Mouse (Mus musculus): Measurements from ENCODE around the gene Slc17a7.
"Not testable (repeated sequence)": the region's sequence is repeated elsewhere in the genome, so short reads cannot be mapped to it uniquely, and the experiment has no call there.

Gene Slc17a7

DNA sequence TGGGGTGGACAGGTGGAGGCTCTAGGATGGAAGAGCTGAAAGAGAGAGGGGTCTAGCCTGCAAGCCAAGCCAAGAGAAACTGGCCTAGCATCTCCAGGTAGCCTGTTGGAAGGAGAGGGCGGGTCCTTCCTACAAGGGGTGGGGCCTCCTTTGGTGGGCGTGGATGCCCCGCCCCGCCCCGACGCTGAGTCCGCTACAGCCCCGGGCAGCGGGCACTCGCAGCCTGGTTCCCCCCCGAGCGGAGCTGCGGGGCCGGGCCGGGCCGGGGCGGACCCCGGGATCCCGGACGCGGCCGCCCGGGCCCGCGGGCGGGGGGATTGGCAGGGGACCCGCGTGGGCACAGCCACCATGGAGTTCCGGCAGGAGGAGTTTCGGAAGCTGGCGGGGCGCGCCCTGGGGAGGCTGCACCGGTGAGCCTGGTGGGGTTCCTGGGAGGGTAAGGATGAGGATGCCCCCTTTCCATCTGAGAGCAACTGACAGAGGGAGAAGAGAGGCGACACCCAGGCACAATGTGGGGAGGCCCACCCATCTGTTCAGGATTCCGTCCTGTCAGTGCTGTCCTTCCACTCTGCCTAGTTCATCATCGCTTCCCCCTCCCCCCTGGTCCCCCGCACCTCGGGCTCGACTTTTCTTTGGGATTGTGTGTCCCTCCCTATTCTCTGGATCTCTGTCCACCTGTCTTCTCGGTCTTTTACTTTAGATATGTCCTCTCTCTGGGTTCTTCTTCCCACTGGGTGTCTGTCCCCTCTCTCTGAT lies at the start of gene Slc17a7:
Gene Slc17a7 (plus strand): TSS at position 215 of the 756 bp plus-strand sequence.
- DNase-seq (ENCODE audit: low spot score): no peak

GRCm38 (mm10) chr7:45117566-45117965 lies 46.2 kb upstream of the Slc17a7 start:
- no peak for DNase-seq (ENCODE audit: low spot score)

DNA sequence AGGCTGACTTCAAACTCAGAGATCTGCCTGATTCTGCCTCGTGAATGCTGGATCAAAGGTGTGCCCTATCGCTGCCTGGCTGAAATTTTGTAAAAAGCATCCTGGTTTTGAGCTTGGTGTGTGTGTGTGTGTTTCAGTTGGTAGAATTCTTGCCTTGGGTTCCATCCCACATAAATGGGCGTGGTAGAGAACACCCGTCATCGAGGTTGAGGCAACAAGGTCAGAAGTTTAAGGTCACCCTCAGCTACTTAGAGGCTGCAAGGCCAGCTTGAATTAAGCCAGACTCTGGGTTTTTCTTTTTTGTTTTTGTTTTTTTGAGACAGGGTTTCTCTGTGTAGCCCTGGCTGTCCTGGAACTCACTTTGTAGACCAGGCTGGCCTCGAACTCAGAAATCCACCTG lies 45.4 kb upstream of the Slc17a7 start:
- DNase-seq (ENCODE audit: low spot score): no peak

GRCm38 (mm10) chr7:45119780-45120709 lies 43.7 kb upstream of the Slc17a7 start:
- no peak for DNase-seq (ENCODE audit: low spot score)

DNA sequence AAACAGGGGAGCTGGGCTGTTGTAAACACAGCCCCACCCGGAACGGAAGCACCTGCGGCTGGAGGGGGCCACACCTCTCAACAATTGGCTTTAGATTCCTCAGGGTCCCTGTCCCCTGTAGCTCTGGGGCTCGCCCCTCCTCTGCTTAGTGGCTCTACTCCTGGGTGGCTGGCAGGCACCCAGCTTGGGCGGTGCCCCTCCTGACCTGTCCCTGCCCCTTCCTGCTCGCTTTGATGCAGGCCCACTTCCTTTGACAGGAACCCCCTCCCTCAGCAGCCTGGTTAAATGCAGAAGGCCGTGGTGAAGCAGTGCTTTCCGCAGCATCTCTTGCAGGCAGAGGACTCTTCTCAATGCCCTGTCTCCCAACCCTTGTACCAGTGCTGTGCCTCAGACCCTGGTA lies 42.3 kb upstream of the Slc17a7 start:
- DNase-seq (ENCODE audit: low spot score): no peak

- DNase-seq (ENCODE audit: low spot score): no peak
Observed at GRCm38 (mm10) chr7:45121966-45122365, 41.8 kb upstream of the Slc17a7 start.

DNA sequence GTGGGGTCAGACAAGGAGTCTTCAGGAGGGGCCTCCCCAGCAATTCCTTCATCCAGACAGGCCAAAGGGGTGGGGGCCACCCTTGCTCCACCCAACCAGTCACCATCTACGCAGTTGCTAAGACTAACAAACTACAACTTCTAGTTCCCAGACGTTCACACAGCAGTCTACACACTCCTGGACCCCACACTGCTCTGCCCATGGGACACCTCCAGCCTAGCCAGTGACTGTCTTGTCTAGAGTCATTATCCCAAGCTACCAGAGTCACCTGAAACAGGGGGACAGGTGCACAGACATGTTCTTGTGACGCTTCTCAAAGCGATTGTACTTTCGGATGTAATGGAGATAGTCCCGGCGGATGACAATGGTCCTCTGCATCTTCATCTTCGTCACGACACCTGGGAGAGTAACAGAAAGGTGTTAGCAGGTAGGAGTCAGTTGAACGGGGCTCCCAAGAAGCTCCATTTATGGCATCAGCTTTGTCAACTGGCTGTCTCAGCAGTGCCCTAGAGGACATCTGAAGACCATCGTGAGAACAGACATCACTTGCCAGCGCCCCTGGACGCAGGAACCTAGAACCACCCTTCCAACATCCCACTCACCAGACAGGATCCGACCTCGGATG lies 41.1 kb upstream of the Slc17a7 start:
- no peak for DNase-seq (ENCODE audit: low spot score)

- no peak for DNase-seq (ENCODE audit: low spot score)
Observed at GRCm38 (mm10) chr7:45123186-45123570, 40.6 kb upstream of the Slc17a7 start.

DNA sequence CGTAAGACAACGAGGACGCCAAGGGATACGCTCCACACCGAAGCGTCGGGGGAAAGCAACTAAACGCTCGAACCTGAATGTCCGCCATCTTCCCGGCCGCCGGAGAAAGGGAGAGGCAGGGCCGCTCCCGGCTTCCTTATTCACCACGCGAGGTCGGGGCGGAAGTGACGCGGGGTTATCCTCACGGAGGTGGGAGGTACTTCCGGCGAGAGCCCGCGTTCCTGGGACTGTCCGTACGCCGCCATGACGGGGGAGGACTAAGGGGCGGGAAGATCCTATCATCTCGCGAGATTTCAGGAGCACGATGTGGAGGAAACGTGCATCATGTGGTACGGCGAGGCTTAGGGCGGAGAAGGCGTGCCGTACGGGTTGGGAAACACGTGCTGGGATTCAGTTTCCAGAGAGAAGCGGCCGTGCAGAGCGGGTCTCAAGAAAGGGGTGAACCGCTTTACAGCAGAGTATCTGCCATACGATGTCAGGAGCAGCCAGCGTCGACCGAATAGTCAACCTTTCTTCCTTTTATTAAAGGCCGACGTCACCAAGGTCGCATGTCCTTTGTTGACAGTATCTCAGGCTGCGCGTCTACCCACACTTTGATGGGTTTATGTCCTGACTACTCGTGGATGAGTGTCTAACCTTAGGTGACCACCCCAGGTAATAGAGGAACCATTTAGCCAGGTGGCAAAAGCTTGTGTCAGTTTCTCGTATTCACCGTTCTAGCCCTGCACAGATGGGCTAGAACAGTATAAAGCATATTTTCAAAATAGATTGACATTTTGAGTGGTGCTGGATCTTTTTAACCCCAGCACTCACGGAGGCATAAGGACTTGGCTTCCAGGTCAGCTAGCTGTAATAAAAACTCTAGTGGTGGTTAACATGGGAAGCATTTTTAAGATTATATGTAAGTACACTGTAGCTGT lies 39.3 kb upstream of the Slc17a7 start, which contains the start of gene Rps11:
Gene Rps11 (minus strand): TSS at position 216 of the 920 bp plus-strand sequence.
- peak; percentile 98 for DNase-seq (ENCODE audit: low spot score)

GRCm38 (mm10) chr7:45125144-45125600 lies 38.6 kb upstream of the Slc17a7 start:
- DNase-seq (ENCODE audit: low spot score): no peak

DNA sequence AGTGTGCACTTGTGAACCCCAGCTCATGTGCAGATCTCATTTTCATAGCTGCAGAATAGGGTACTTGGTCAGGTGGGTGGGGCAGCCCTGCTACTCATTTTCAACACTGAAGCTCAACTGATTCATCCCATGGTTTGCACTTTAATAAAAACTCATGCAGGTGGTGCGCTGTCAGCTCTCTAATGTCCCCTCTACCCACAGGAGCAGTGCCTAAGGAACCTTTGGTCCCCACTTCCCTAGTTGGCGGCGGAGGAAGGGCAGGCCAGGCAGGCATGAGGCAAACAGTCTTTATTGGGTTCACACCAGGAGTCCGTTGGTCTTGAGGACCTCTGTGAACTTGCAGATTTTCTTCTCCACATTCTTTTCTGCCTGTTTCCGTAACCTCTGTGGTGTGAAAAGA lies 38.1 kb upstream of the Slc17a7 start:
- DNase-seq (ENCODE audit: low spot score): not testable (repeated sequence)

GRCm38 (mm10) chr7:45126147-45126843 lies 37.5 kb upstream of the Slc17a7 start:
- no peak for DNase-seq (ENCODE audit: low spot score)

GRCm38 (mm10) chr7:45126844-45127699 lies 36.7 kb upstream of the Slc17a7 start:
- no peak for DNase-seq (ENCODE audit: low spot score)

DNA sequence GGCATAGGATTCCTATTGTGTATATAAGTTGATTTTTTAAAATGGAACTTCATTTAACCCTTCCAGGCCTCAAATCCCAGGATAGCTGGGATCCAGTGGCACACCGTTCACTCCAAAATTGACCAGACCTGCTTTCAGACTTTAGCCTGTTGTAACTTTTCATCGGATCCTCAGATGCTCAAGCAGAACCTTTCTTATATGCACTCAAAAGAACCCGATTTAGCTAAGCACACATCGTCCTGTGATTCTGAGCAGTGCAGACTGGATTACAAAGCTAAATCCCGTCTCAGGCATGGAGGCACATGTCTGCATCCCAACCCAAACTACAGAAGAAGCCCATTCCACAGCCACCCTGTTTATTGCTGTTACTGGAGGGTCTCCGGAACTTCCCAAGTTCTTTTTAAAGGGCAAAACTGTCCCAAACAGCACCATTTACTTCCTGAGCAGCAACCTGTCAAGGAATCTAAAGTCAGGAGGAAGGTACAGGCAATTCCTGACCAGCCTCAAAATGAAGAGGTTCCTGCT lies 36.0 kb upstream of the Slc17a7 start:
- no peak for DNase-seq (ENCODE audit: low spot score)

DNA sequence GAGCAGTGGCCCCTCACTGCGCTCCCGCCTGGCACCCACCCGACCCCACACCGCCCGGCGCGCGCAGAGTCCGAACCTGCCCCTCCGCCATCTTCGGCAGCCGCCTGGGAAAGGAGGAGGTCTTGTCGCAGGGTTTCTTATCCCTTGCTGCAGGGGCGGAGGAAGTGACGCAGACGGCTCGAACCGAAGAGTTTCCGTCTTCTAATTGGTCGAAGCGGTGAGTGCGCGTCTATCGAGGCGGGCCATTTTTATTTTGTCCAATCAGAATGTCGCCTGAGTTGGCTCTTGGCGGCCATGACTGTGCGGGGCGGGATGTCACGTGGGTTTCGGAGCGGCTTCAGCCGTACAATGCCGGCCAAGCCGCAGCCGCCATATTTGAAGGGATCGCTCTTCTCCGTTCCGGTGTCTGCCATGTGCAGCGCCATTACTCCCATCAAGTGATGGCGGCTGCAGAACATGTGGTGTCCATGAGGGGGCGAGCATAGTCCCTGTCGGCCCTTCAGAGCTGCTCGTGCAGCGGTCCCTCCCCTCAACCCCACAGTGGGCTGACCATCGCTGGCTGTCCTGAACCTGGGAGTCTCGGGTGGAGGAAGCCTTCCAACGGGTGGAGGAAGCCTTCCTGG lies 35.0 kb upstream of the Slc17a7 start, which contains the start of gene Rpl13a:
Gene Rpl13a (minus strand): TSS at position 138 of the 623 bp plus-strand sequence.
- DNase-seq (ENCODE audit: low spot score): peak; percentile 99

GRCm38 (mm10) chr7:45129318-45129717 lies 34.4 kb upstream of the Slc17a7 start:
- DNase-seq (ENCODE audit: low spot score): no peak

DNA sequence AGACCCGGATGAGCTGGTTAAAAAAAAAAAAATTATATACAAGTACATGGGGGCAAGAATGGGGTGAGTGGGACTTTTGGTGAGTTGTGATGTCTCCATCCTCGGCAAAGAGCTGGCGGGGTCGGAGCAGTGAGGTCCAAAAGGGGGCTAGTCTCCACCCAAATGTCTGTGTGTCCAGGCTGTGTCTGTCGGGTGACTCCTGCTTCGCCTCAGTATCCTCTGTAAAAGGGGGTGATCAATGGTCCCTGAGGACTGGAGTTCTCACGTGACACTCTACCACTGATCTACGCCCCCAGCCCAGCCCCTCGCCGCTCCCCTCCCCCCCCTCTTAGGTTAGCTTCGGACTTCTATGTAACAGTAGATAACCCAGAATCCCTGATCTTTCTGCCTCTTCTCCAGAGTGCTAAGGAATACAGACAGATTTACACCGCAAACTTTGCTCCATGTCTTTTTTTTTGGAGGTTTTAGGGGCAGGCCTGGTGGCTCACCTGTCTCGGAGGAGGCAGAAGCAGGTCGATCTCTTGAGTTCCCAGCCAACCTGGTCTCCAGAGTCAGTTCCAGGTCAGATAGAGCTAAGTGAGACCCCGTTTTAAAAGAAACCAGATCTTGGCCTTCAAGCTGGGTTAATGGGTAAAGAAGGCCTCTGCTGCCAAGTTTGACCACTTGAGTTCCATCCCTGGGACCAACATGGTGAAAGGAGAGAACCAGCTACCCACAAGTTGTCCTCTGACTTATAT lies 33.8 kb upstream of the Slc17a7 start:
- no peak for DNase-seq (ENCODE audit: low spot score)

- DNase-seq (ENCODE audit: low spot score): no peak
Observed at GRCm38 (mm10) chr7:45131850-45132249, 31.9 kb upstream of the Slc17a7 start.

All from left cerebral cortex, adult 11 months (tissue).